Mouse (Mus musculus) left cerebral cortex, adult 2 months (tissue): ENCODE measurements around the gene Lhb. TPM values are rescaled to one million over a fixed set of nuclear protein-coding genes. Genes with fewer than 3 reads are reported as not detected.
A peak's percentile ranks its signal among the peaks of the same experiment; 100 is the strongest.
"Not testable (repeated sequence)": the region's sequence is repeated elsewhere in the genome, so short reads cannot be mapped to it uniquely, and the experiment has no call there.

Source experiments
- DNase-seq, 2 experiments: peaks; one replicate each; pipeline ENCODE4 v3.0.0; 2021 to 2022; ENCODE audit warnings: low spot score in 2 of 2, mixed read lengths in 1 of 2; ENCODE audit errors: extremely low spot score in 1 of 2
- H3K27ac ChIP-seq: fragments of 200-600 bp; 2 replicates; pipeline ENCODE4 v1.8.1; 2022
- H3K4me3 ChIP-seq: fragments of 200-600 bp; 2 replicates; pipeline ENCODE4 v1.8.1; 2022
- CTCF ChIP-seq: fragments of 200-600 bp; IDR thresholded peaks from 2 replicates; pipeline ENCODE4 v1.8.1; 2022; ENCODE audit warnings: antibody characterized with exemption, mild to moderate bottlenecking, moderate library complexity
- intact Hi-C: fragments of 180-260 bp; cut with DNase I; formaldehyde crosslinking; loops from one replicate; pipeline ENCODE4 v1.15.1; 2025
- long read RNA-seq, 2 experiments: library from polyadenylated mRNA; stranded (forward); transcript quantifications; one replicate each; pipeline ENCODE4 v2.0.0; 2021; ENCODE audit warnings: borderline mapping rate in 2 of 2
- total RNA-seq, 2 experiments: library from RNA; stranded (reverse); gene quantifications; 2 replicates each; pipeline ENCODE4 v1.2.3; 2021

Lhb gene
- not detected for total RNA-seq
- long read RNA-seq, experiment 1, result 0 reads
- long read RNA-seq, experiment 2, result 0 reads

- intact Hi-C loops, result no loop called here
Measured at GRCm38 (mm10) chr7:45420615-45420919, at the start of gene Lhb. TSS of gene Lhb (plus strand) at chr7:45420820.

DNA sequence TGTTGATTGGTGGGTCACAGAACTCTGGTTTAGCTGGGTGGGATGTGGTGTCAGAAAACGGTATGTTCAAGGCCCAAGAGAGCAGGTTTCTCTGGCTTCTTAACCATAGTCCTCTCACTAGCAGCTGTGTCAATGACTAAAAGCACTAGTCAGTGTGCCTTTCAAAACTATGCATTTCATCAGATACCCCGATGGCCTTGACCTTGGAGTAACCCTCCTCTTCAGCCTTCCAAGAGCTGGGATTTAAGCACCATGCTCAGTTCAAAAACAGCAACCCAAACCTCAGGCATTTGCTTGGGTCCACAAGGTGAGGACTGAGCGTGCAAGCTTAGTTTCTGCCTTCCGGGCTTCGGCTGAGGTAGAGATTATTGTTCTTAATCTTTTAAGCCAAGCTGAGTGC lies 48.2 kb upstream of the Lhb start:
- no peak for TF ChIP-seq CTCF
- intact Hi-C loops, result no loop called here

More at GRCm38 (mm10) chr7:45420615-45420919, at the start of gene Lhb:
- TF ChIP-seq CTCF, result no peak
- DNase-seq, result no peak
- H3K27ac ChIP-seq, result no peak within 1 kb of the TSS
- no peak within 1 kb of the TSS for H3K4me3 ChIP-seq

GRCm38 (mm10) chr7:45374620-45375019 lies 46.0 kb upstream of the Lhb start:
- DNase-seq, result no peak
- intact Hi-C loops, result loop anchor here (2.0 kb wide), 1 partner anchor 18 kb away; no protein-coding TSS in a partner anchor
- no peak for TF ChIP-seq CTCF
- no peak overlapping the region for H3K4me3 ChIP-seq
- H3K27ac ChIP-seq, result no peak overlapping the region

More for the DNA sequence above, 48.2 kb upstream of the Lhb start:
- H3K27ac ChIP-seq, result no peak overlapping the region
- no peak for DNase-seq
- no peak overlapping the region for H3K4me3 ChIP-seq

DNA sequence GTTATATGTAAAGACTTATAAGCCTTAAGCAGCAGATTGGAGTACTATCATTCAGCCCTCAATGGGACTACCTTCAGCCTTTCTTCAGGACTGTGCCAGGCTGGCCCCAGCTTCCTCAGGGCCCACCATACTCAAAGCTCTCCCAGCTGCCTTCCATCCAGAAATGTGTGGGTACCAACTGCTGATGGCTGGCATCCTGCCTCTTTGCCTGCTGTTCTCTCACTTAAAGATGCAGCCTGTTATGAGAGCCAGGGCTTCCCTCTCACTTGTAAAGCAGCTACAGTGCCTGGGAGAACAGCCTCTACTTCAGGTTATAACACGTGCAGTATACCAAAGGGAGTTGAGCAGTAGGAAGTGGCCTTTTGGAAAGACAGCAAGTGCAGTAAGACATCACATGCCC lies 44.6 kb upstream of the Lhb start:
- H3K27ac ChIP-seq, result no peak overlapping the region
- TF ChIP-seq CTCF, result no peak
- no peak for DNase-seq
- intact Hi-C loops, result no loop called here
- no peak overlapping the region for H3K4me3 ChIP-seq

DNA sequence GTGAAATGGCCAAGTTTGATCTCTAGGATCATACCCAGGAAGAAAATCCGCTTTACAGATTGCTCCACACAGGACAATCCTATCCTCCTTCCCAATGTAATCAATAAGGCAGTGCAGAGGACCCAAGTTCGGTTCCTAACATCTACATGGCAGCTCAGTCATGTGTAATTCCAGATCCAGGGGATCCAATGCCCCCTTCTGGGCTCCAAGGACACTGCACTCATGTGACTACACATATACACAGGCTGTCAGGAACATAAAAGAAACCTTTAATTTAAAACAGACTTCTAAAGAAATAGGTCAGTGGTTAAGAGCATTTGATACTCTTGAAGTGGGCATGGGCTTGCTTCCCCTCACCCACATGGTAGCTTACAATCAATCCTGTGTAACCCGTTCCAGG lies 34.5 kb upstream of the Lhb start:
- peak; percentile 8 for TF ChIP-seq CTCF
- H3K4me3 ChIP-seq, result no peak overlapping the region
- DNase-seq, result no peak
- intact Hi-C loops, result no loop called here
- no peak overlapping the region for H3K27ac ChIP-seq

DNA sequence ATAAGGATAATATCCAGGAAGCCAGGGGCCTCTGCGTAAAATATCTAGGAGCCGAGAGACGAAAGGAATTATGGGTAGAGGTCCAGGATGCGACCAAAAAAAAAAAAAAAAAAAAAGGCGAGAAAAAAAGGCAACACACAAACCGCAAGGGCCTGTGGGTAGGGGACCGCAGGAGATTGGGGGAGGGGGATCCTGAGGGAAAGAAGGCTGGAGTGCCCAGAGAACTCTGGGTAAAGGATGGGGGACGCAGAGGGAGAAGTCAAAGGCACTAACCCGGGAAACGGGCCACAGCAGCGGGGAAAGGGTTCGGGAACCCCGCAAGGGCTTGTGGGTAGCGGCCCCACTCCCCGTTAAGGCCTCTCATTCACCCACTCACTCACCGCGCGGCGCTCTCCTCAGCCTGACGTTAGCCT lies 25.5 kb upstream of the Lhb start:
- intact Hi-C loops, result loop anchor here (5.0 kb wide), 1 partner anchor 88 kb away; no protein-coding TSS in a partner anchor

GRCm38 (mm10) chr7:45395578-45396336 lies 24.9 kb upstream of the Lhb start, which contains the start of gene Snrnp70:
TSS of gene Snrnp70 (minus strand) at chr7:45395742.
- intact Hi-C loops, result loop anchor here (5.0 kb wide), 1 partner anchor 88 kb away; no protein-coding TSS in a partner anchor
- DNase-seq, result peak; percentile 100
- TF ChIP-seq CTCF, result no peak
- H3K27ac ChIP-seq, result peak within 1 kb of the TSS; percentile 98
- H3K4me3 ChIP-seq, result peak within 1 kb of the TSS; percentile 90

More for the DNA sequence above, 25.5 kb upstream of the Lhb start:
- DNase-seq, result no peak
- Histone ChIP-seq H3K4me3 (peak overlapping the region; percentile 90), H3K27ac (peak overlapping the region; percentile 98)
- no peak for TF ChIP-seq CTCF

- H3K4me3 ChIP-seq, result peak overlapping the region; percentile 55
- peak overlapping the region; percentile 66 for H3K27ac ChIP-seq
- intact Hi-C loops, result loop anchor here (5.0 kb wide), 1 partner anchor 89 kb away; no protein-coding TSS in a partner anchor
Measured at GRCm38 (mm10) chr7:45396337-45396775, 24.3 kb upstream of the Lhb start.

GRCm38 (mm10) chr7:45396787-45397186 lies 23.8 kb upstream of the Lhb start:
- no peak for DNase-seq
- Histone ChIP-seq H3K27ac (no peak overlapping the region), H3K4me3 (no peak overlapping the region)
- intact Hi-C loops, result loop anchor here (5.0 kb wide), 1 partner anchor 89 kb away; no protein-coding TSS in a partner anchor
- no peak for TF ChIP-seq CTCF

More at GRCm38 (mm10) chr7:45396337-45396775, 24.3 kb upstream of the Lhb start:
- peak; percentile 46 for TF ChIP-seq CTCF
- not testable (repeated sequence) for DNase-seq

DNA sequence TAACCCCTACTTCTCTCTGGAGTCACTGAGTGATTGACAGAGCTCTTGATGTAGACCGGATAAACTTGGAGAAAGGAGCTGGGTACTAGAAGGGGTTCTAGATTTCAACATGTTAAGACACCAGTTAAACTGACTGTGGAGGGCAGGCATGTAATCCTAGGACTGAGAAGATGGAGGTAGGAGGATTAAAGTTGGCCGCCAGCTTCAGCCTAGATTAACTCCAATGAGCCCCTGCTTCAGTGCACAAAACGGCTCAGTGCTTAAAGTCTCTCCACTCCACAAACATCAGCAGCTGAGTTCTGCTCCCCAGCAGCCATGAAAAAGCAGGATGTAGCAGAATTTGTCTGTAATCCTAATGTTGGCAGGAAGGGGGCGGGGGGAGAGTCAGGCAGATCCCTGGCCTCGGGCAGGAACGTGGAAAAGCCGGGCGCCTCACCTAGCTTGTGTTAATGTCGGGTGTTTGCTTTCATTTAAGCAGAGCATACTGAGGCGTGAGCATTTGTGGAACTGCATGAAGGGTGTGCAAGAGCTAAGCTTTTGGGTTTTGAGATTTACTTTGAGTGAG lies 19.0 kb upstream of the Lhb start:
- no peak overlapping the region for H3K27ac ChIP-seq
- no peak for DNase-seq
- H3K4me3 ChIP-seq, result no peak overlapping the region
- TF ChIP-seq CTCF, result no peak
- intact Hi-C loops, result no loop called here

DNA sequence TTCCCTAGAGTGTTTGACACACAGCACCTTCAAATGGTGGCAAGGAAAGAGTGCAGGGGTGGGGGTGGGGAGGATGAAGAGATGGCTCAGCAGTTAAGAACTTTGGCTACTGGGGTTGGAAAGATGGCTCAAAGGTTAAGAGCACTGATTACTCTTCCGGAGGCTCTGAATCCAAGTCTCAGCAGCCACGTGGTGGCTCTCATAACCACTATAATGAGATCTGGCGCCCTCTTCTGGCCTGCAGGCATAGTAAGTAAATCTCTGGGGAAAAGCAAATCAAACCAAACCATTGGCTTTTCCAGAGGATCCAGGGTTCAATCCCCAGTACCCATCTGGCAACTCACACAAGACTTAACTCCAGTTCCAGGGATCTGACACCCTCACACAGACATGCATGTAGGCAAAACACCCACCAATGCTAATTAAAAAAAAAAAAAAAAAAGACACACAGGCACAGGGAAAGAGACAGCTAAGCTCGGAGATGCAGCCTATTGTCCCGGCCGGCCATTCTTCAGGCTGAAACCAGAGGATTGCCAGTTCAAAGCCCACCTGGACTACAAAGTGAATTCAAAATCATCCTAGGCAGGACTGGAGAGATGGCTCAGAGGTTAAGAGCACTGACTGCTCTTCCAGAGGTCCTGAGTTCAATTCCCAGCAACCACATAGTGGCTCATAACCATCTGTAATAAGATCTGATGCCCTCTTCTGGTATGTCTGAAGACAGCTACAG lies 16.9 kb upstream of the Lhb start:
- no peak overlapping the region for H3K4me3 ChIP-seq
- H3K27ac ChIP-seq, result no peak overlapping the region
- peak; percentile 62 for TF ChIP-seq CTCF
- DNase-seq, result peak in 1 of 2 experiments; percentile 39
- intact Hi-C loops, result no loop called here
